Mouse (Mus musculus) hindbrain, embryonic 15.5 days (tissue): ENCODE measurements around the gene Rad51b. TPM values are rescaled to one million over a fixed set of nuclear protein-coding genes. Genes with fewer than 3 reads are reported as not detected.

Experiments
- ATAC-seq: fragments of 200-750 bp; cut with Nextera tagmentation; 2 replicates; pipeline ENCODE4 v1.8.0; 2017; ENCODE audit warnings: low read depth, moderate number of reproducible peaks, moderate TSS enrichment; ENCODE audit not compliant: low FRiP score
- H3K27ac ChIP-seq: fragments of 300-500 bp; sonication (generic); replicated peaks from 2 replicates; pipeline ENCODE4 v1.5.1; 2015; ENCODE audit warnings: mild to moderate bottlenecking, inconsistent platforms
- H3K27me3 ChIP-seq: fragments of 300-500 bp; sonication (generic); 2 replicates; pipeline ENCODE4 v1.6.1; 2015; ENCODE audit warnings: control low read depth, inconsistent platforms
- H3K36me3 ChIP-seq: fragments of 300-500 bp; sonication (generic); 2 replicates; pipeline ENCODE4 v1.6.1; 2015; ENCODE audit warnings: control low read depth, inconsistent platforms
- H3K4me1 ChIP-seq: fragments of 300-500 bp; sonication (generic); replicated peaks from 2 replicates; pipeline ENCODE4 v1.6.1; 2015; ENCODE audit warnings: control low read depth, inconsistent platforms
- H3K4me2 ChIP-seq: fragments of 300-500 bp; sonication (generic); 2 replicates; pipeline ENCODE4 v1.6.1; 2015; ENCODE audit warnings: moderate library complexity, mild to moderate bottlenecking, inconsistent platforms
- H3K4me3 ChIP-seq: fragments of 300-500 bp; sonication (generic); 2 replicates; pipeline ENCODE4 v1.5.1; 2015; ENCODE audit warnings: mild to moderate bottlenecking, inconsistent platforms
- H3K9ac ChIP-seq: fragments of 300-500 bp; sonication (generic); 2 replicates; pipeline ENCODE4 v1.6.1; 2015; ENCODE audit warnings: inconsistent platforms
- H3K9me3 ChIP-seq: fragments of 300-500 bp; sonication (generic); 2 replicates; pipeline ENCODE4 v1.6.1; 2016; ENCODE audit warnings: control low read depth, inconsistent platforms
- WGBS: fragments of 180-500 bp; shearing (Covaris S2); methylation state at CpG from one replicate; pipeline ENCODE4 v1.1.7; 2015; 5-methylcytosine and 5-hydroxymethylcytosine counted together
- polyA plus RNA-seq: library from polyadenylated mRNA; unstranded; fragments of >200 nt; fragmentation: Nextera tagmentation; extraction: Ambion mirVana; gene quantifications from 2 replicates; pipeline ENCODE4 v1.2.1, GENCODE M21; 2015

The Rad51b gene
- polyA plus RNA-seq, 1 experiment from 2014 or later: 1.7 TPM

DNA sequence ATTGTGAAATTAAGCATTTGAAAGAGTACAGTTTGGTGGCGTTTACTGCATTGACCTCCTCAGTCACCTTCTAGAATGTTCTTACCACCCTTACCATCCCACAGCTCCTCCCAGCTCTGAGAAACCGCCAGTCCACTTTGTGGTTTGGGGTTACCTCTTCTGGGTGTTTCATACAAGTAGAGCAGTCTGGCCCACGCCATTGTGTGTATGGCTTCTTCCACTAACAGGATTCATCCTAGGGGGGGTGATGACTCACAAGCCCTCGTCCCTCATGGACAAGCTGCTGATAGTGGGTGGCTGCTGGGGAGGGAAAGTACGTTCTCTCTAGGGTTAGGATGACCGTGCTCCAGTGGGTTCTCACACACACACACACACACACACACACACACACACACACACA lies 535.5 kb downstream of the Rad51b start:
- H3K9me3 ChIP-seq: no peaks in the 10 kb centered on the region
- no peak for ATAC-seq
- H3K27ac ChIP-seq: no peak overlapping the region
- H3K9ac ChIP-seq: no peak overlapping the region
- H3K4me3 ChIP-seq: no peak overlapping the region
- no peak overlapping the region for H3K4me2 ChIP-seq
- WGBS: 93% methylated on average over 6 of the region's 6 CpGs
- no peaks in the 10 kb centered on the region for H3K4me1 ChIP-seq
- H3K36me3 ChIP-seq: no peaks in the 10 kb centered on the region
- no peaks in the 10 kb centered on the region for H3K27me3 ChIP-seq

DNA sequence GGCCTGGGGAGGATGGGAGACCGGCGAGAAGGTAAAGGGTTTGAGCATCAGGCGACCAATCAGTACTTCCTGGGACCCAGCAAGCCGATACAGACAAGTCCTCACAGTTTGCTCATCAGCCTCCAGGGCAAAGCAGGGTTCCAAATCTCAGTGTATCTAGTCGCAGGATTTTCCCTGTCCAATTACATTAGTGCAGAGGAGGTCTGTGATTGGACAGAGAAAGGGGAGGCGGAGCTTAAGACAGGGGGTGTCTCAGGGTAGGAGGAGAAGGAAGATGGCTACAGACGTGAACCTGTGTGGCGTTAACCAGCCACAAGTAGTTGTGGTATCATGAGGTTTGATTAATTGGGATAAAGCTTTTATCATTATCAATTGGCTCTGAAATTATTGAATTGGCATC lies 538.4 kb downstream of the Rad51b start:
- 95% methylated on average over 8 of the region's 8 CpGs for WGBS
- ATAC-seq: no peak
- Histone ChIP-seq H3K27me3 (no peaks in the 10 kb centered on the region), H3K27ac (no peak overlapping the region), H3K9ac (no peak overlapping the region), H3K36me3 (no peaks in the 10 kb centered on the region), H3K4me1 (peaks cover 22% of the 10 kb centered on the region), H3K4me3 (no peak overlapping the region), H3K9me3 (no peaks in the 10 kb centered on the region), H3K4me2 (no peak overlapping the region)

DNA sequence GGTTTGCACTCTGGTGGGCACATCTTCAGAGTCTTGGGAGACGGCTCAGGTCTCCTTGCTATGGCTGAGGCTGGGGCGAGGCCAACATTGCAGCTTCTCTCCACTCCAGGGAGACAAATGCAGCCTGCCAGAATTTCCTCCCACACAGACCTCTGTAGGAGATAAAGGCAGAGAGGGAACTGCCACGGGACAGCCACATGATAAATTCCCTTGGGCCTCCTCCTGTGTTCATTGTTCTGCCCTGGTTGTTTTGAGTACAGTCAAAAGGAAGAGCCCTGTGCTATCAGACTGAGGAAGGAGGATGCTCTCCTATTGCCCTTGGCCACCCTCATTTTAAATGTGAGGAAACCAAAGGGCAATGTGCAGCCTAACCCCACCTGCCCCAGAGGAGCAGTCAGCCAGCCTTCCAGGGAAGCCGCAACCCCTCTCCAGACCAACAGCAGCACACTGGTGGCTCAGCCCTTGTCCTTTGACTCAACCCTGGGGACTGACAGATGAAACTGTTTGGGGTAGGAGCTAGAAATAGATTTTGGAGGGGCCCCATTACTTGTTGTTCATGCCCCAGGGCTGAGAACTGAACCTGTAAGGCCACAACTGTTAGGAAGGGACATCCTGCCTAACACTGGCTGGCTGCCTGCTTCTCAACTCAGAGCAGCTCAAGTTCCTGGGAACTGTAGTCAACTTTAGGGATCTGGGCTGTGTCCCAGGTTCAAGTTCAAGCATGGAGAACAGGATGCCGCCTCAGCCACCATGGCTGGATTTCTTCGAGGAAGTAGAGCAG lies 541.3 kb downstream of the Rad51b start:
- ATAC-seq: no peak
- H3K27me3 ChIP-seq: no peaks in the 10 kb centered on the region
- H3K27ac ChIP-seq: peak overlapping the region; percentile 67
- WGBS: 39% methylated on average over 6 of the region's 6 CpGs
- no peak overlapping the region for H3K9ac ChIP-seq
- H3K4me3 ChIP-seq: no peak overlapping the region
- H3K36me3 ChIP-seq: no peaks in the 10 kb centered on the region
- no peak overlapping the region for H3K4me2 ChIP-seq
- peaks cover 31% of the 10 kb centered on the region for H3K4me1 ChIP-seq
- H3K9me3 ChIP-seq: no peaks in the 10 kb centered on the region

DNA sequence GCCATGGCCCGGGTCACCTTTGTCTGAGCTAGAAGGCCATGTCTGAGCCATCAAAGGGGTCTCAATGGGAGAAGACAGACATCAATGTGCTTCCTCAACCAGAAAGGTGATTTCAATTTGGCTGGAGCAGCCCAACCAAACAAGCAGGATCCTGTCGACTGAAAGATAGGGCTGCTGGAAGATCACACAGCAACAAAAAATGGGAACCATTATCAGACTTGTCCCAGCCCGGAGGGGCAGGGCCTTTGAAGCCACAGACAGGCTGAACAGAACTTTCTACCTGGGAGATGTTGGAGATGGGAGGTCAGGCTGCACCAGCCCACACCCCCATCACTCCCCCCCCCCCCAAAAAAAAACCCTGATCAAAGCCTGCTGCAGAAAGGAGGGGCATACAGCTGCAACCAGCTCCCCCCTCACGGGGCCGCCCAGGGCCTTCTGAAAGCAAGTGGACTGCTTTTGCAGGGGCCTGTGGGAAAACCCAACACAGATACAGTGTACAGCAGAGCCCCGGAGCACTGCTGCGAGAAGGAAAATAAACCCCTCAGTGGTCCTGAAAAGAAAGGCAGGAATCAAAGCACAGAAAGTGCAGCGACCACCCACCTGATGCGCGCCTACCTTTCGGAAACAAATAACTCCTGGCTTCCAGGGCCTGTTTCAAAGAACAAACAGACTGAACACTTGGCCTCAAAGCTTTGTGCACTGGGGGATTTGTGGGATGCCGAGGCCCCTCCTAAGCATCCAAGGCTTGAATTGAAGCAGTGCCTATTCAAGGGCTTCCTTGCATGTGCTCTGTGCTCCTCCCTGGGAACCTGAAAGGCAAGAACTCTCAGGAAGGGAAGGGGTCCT lies 542.2 kb downstream of the Rad51b start:
- Histone ChIP-seq H3K4me1 (peaks cover 38% of the 10 kb centered on the region), H3K4me3 (no peak overlapping the region), H3K4me2 (no peak overlapping the region), H3K27me3 (no peaks in the 10 kb centered on the region), H3K27ac (peak overlapping the region; percentile 67; the same call in 1 of the 2 replicates), H3K36me3 (no peaks in the 10 kb centered on the region), H3K9me3 (no peaks in the 10 kb centered on the region), H3K9ac (no peak overlapping the region)
- no peak for ATAC-seq
- 34% methylated on average over 12 of the region's 12 CpGs for WGBS

DNA sequence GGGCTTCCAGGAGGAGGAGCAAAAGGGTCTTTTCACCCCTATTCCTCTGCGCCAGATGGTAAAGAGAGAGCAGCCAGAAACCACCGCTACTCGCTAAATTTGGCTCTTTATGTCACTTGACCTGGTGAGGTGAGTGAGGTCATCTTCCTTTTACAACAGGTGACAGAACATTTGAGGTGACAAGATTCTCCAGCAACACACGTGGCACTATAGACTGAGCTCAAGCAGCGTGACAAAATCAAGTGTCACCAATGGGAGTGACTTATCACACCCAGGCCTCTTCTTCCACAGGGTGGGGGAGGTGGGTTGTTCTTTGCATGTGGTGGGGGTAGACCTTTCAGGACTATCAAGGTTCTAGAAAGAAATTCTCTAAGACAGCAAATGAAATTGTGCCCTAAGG lies 543.4 kb downstream of the Rad51b start:
- Histone ChIP-seq H3K4me2 (no peak overlapping the region), H3K27ac (no peak overlapping the region), H3K27me3 (no peaks in the 10 kb centered on the region), H3K36me3 (no peaks in the 10 kb centered on the region), H3K4me3 (no peak overlapping the region), H3K4me1 (peaks cover 38% of the 10 kb centered on the region), H3K9me3 (no peaks in the 10 kb centered on the region), H3K9ac (no peak overlapping the region)
- 53% methylated on average over 5 of the region's 5 CpGs for WGBS
- no peak for ATAC-seq

DNA sequence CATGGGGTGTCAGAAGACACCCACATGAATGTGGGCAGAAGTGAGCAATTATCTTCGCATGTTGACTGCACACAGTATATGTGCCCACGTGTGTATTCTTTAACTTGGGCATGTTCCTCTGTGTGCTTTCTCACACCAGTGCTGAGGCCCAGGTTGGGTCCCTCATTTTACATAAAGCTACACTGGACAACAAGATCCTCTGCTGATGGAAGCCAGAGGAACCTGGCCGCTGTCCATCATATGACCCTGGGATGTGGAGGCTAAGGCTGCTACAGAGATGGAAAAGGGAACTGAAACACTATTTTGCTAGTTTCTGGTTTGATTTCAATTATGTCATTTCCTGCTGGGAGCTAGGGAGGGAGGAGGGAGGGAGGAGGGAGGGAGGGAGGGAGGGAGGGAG lies 544.2 kb downstream of the Rad51b start:
- WGBS: 86% methylated on average over 3 of the region's 3 CpGs
- Histone ChIP-seq H3K4me3 (no peak overlapping the region), H3K27me3 (no peaks in the 10 kb centered on the region), H3K27ac (no peak overlapping the region), H3K9me3 (no peaks in the 10 kb centered on the region), H3K36me3 (no peaks in the 10 kb centered on the region), H3K4me2 (no peak overlapping the region), H3K4me1 (peaks cover 38% of the 10 kb centered on the region), H3K9ac (no peak overlapping the region)
- ATAC-seq: no peak

DNA sequence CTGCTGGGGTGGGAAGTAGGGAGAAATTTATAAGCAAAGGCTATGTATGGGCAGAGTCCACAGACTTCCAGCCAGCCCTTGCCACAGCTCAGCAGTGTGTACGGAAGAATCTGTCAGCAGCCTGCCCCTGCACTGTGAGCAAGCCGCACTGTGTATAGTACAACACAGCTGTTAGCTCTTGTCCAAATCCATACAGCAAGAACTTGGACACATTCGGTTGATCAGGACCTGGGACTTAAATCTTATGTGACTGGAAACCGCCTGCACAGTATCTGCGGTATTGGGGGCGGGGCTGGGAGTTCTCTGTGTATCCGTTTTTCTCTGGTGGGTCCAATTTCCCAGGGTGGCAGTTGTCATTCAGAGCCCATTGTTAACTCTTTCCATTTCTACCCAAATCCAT lies 545.2 kb downstream of the Rad51b start:
- Histone ChIP-seq H3K36me3 (no peaks in the 10 kb centered on the region), H3K27ac (peak overlapping the region; percentile 7; the same call in 1 of the 2 replicates), H3K9me3 (no peaks in the 10 kb centered on the region), H3K4me1 (peaks cover 43% of the 10 kb centered on the region), H3K27me3 (no peaks in the 10 kb centered on the region), H3K4me3 (no peak overlapping the region), H3K4me2 (no peak overlapping the region), H3K9ac (no peak overlapping the region)
- WGBS: 40% methylated on average over 7 of the region's 7 CpGs
- ATAC-seq: no peak

DNA sequence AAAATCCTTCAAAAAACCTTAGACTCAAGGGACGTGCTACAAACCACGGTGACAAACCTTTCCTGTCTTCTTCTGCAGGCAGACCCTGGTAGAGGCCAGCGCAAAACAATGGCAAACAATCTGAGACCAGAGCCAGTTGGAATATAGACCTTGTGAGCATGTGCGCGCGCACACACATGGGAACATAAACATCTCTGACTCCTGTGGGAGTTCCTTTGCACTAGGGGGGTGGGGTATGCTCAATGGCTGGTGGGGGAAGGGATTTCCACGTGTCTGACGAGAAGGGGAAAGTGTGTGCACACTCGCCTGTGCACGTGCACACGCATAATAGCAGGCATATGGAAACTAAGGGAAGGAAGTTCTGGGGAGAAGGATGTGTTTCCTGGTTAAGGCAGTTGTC lies 545.9 kb downstream of the Rad51b start:
- no peak overlapping the region for H3K4me2 ChIP-seq
- no peak overlapping the region for H3K9ac ChIP-seq
- no peak overlapping the region for H3K4me3 ChIP-seq
- H3K4me1 ChIP-seq: peaks cover 44% of the 10 kb centered on the region
- 73% methylated on average over 11 of the region's 11 CpGs for WGBS
- H3K27ac ChIP-seq: peak overlapping the region; percentile 7; the same call in 1 of the 2 replicates
- no peak for ATAC-seq
- H3K27me3 ChIP-seq: no peaks in the 10 kb centered on the region
- no peaks in the 10 kb centered on the region for H3K9me3 ChIP-seq
- no peaks in the 10 kb centered on the region for H3K36me3 ChIP-seq

DNA sequence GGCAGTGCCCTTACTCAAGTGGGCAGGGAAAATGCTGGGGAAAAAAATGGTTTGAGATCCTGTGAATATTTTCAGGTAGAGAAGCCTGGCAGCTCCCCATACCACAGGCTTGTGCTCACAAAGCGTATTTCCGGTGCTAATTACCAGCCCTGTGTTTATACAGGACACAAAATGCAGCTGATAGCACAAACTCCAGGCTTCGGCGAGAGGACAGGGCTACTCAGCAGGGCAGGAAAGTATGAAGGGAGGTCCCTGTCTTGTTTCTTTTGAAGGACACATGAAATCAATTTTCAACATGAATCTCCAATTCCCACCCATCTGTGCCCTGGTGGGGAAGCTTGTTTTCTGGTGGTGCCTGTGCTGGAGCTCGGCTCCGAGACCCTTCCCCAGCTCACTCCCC lies 546.4 kb downstream of the Rad51b start:
- 39% methylated on average over 6 of the region's 6 CpGs for WGBS
- Histone ChIP-seq H3K4me3 (no peak overlapping the region), H3K4me2 (no peak overlapping the region), H3K4me1 (peaks cover 39% of the 10 kb centered on the region), H3K27ac (0 out of 2 replicates have a peak overlapping the region, but pooled peaks have one; percentile 6), H3K36me3 (no peaks in the 10 kb centered on the region), H3K9me3 (no peaks in the 10 kb centered on the region), H3K9ac (no peak overlapping the region), H3K27me3 (no peaks in the 10 kb centered on the region)
- no peak for ATAC-seq

DNA sequence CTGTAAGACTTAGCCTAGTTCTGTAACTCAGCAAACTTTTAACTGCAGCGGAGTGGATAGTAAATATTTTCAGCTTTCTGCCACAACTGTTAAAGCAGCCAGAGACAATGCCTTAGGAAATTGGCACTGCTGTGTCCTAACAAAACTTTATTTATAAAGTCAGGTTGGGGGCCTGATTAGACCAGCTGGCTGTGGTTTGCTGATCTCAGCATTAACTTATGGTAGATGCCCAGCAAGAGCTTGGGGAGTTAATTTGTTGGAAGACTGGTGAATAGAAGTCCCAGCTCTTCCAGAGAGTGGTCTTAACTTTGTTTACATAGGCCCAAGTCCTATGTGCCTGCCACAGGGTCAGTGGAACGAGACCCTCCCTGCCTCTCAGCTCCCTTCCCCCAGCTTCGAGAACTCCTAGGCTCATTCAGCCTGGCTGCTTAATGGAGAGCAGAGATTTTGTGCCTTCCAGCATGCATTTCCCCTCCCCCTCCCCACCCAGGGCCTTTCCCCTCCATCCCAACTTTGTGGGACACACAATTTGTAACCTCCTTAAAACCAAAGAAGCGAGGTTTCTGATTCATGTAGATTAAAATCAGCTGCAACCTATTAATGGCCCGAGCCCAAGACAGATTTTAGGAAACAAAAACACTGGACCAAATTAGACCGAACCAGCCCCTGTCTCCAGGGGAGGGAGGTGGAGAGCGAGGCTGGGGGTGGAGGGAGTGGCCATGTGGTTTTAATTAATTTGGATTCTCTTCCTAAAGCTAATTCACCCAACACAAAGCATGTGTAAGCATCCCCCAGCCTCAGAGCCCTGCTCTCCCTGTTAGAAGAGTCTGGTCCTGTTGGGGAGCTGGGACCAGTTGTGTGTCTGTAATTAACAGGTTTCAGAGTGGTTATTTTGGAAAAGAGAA lies 549.4 kb downstream of the Rad51b start:
- Histone ChIP-seq H3K27me3 (no peaks in the 10 kb centered on the region), H3K4me3 (no peak overlapping the region), H3K9ac (no peak overlapping the region), H3K4me1 (peaks cover 24% of the 10 kb centered on the region), H3K4me2 (no peak overlapping the region), H3K27ac (0 out of 2 replicates have a peak overlapping the region, but pooled peaks have one; percentile 32), H3K36me3 (no peaks in the 10 kb centered on the region), H3K9me3 (no peaks in the 10 kb centered on the region)
- WGBS: 36% methylated on average over 7 of the region's 7 CpGs
- no peak for ATAC-seq

DNA sequence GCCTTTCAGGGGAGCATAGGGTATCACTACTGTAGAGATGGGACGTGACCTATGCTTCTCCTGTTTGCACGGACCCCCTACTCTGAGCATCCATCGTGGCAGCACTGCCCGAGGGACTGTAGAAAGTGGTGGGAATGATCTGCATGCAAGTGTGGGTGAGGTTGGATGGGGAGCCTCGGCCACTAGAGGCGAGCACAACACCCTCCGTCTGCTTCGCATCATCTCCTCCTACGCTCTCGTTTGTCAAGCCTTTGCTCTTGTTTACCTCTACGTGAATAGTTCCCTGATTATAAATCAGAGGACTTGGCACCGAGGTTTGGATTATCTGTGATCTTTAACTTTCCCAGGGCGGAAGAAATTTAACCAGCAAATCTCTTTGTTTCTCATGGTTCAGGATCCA lies 551.5 kb downstream of the Rad51b start:
- 75% methylated on average over 13 of the region's 13 CpGs for WGBS
- Histone ChIP-seq H3K9ac (no peak overlapping the region), H3K4me1 (peaks cover 13% of the 10 kb centered on the region; the same call in 1 of the 2 replicates), H3K4me2 (no peak overlapping the region), H3K9me3 (no peaks in the 10 kb centered on the region), H3K36me3 (no peaks in the 10 kb centered on the region), H3K4me3 (no peak overlapping the region), H3K27me3 (no peaks in the 10 kb centered on the region), H3K27ac (no peak overlapping the region)
- ATAC-seq: no peak
